Mouse (Mus musculus): ENCODE data around the gene Gpr12.

- TF ChIP-seq CTCF (conservative IDR thresholded peaks at IDR 0.05; ENCODE audit: low read length): no peak
- no peak for TF ChIP-seq POU5F1 (IDR thresholded peaks at IDR 0.05; ENCODE audit: borderline replicate concordance, low read length)
Measured at GRCm38 (mm10) chr5:146609646-146610045, 24.6 kb upstream of the Gpr12 start.
